Mouse (Mus musculus) left cerebral cortex, adult 6 months (tissue): Measurements from ENCODE around the gene Vmn1r75. TPM values are rescaled to one million over a fixed set of nuclear protein-coding genes. Genes with fewer than 3 reads are reported as not detected.

Source experiments
- long read RNA-seq, 2 experiments: library from polyadenylated mRNA; unstranded; transcript quantifications; one replicate each; pipeline ENCODE4 v2.0.0; 2019 to 2020
- polyA plus RNA-seq: library from polyadenylated mRNA; unstranded; fragments of <200 nt; fragmentation: Nextera tagmentation; gene quantifications from 2 replicates; pipeline ENCODE4 v1.2.3, GENCODE M21; 2021

Gene Vmn1r75
- not detected in 2 replicates for polyA plus RNA-seq
- long read RNA-seq, experiment 1: 0 reads
- long read RNA-seq, experiment 2: 0 reads

GRCm38 (mm10) chr7:11874330-11874729, at the start of gene Vmn1r75:
Vmn1r75 (plus strand) TSS chr7:11874630.

GRCm38 (mm10) chr7:11833680-11834079, 40.8 kb upstream of the Vmn1r75 start, which contains the start of gene Vmn1r74:
Vmn1r74 (plus strand) TSS chr7:11833980.

Other genes with a start within 250 kb of the Vmn1r75 start
- not detected in 2 replicates for gene Vmn1r72, start 194.5 kb upstream of the Vmn1r75 start, polyA plus RNA-seq
- gene Vmn1r73, start 144.4 kb upstream of the Vmn1r75 start, polyA plus RNA-seq: not detected in 2 replicates
- gene Vmn1r74, start 40.6 kb upstream of the Vmn1r75 start, polyA plus RNA-seq: not detected in 2 replicates
- not detected in 2 replicates for gene Vmn1r76, start 63.6 kb downstream of the Vmn1r75 start, polyA plus RNA-seq
- not detected in 2 replicates for gene Vmn1r77, start 162.1 kb downstream of the Vmn1r75 start, polyA plus RNA-seq